Mouse (Mus musculus) stomach, postnatal 0 days (tissue): ENCODE data around the gene Fam69b. TPM values are rescaled to one million over a fixed set of nuclear protein-coding genes. Genes with fewer than 3 reads are reported as not detected.

Experiments used
- ATAC-seq: fragments of 200-750 bp; cut with Nextera tagmentation; 2 replicates; pipeline ENCODE4 v1.8.0; 2017; ENCODE audit not compliant: low FRiP score, low TSS enrichment
- DNase-seq: peaks from one replicate; pipeline ENCODE4 v3.0.0-alpha.2; 2016; ENCODE audit warnings: low spot score
- H3K27ac ChIP-seq: fragments of 300-500 bp; sonication (generic); replicated peaks from 2 replicates; pipeline ENCODE4 v1.5.1; 2014; ENCODE audit warnings: mild to moderate bottlenecking, control low read depth
- H3K27me3 ChIP-seq: fragments of 300-500 bp; sonication (generic); 2 replicates; pipeline ENCODE4 v1.6.1; 2014; ENCODE audit warnings: low read length; ENCODE audit not compliant: control insufficient read depth, insufficient read depth
- H3K36me3 ChIP-seq: fragments of 300-500 bp; sonication (generic); 2 replicates; pipeline ENCODE4 v1.6.1; 2014; ENCODE audit warnings: low read length, mixed read lengths; ENCODE audit not compliant: control insufficient read depth, insufficient read depth
- H3K4me1 ChIP-seq: fragments of 300-500 bp; sonication (generic); replicated peaks from 2 replicates; pipeline ENCODE4 v1.6.1; 2014; ENCODE audit warnings: antibody characterized with exemption; ENCODE audit not compliant: control insufficient read depth, insufficient read depth
- H3K4me2 ChIP-seq: fragments of 300-500 bp; sonication (generic); replicated peaks from 2 replicates; pipeline ENCODE4 v1.6.1; 2014; ENCODE audit warnings: low read depth, mild to moderate bottlenecking, control low read depth, moderate library complexity
- H3K4me3 ChIP-seq: fragments of 300-500 bp; sonication (generic); 2 replicates; pipeline ENCODE4 v1.5.1; 2014; ENCODE audit warnings: low read depth, low read length, control low read depth
- H3K9ac ChIP-seq: fragments of 300-500 bp; sonication (generic); 2 replicates; pipeline ENCODE4 v1.6.1; 2014; ENCODE audit warnings: mild to moderate bottlenecking, low read length, control low read depth, mixed read lengths
- H3K9me3 ChIP-seq: fragments of 300-500 bp; sonication (generic); 2 replicates; pipeline ENCODE4 v1.6.1; 2016; ENCODE audit warnings: low read length; ENCODE audit not compliant: control insufficient read depth
- CTCF ChIP-seq: IDR thresholded peaks from 2 replicates; pipeline ENCODE4 v1.5.1; 2016; ENCODE audit warnings: antibody characterized with exemption, low read depth, mild to moderate bottlenecking, moderate library complexity
- EP300 ChIP-seq: optimal IDR thresholded peaks from 2 replicates; pipeline ENCODE3; 2016; ENCODE audit warnings: antibody characterized with exemption
- WGBS: fragments of 180-500 bp; shearing (Covaris S2); extraction: QIAGEN DNeasy Blood & Tissue Kit; methylation state at CpG from one replicate; pipeline ENCODE4 v1.1.7; 2014; 5-methylcytosine and 5-hydroxymethylcytosine counted together
- polyA plus RNA-seq: library from polyadenylated mRNA; unstranded; fragments of >200 nt; fragmentation: Nextera tagmentation; extraction: Ambion mirVana; gene quantifications from 2 replicates; pipeline ENCODE4 v1.2.1, GENCODE M21; 2015

The Fam69b gene
- polyA plus RNA-seq, 1 experiment from 2014 or later, result 10.9 TPM

DNA sequence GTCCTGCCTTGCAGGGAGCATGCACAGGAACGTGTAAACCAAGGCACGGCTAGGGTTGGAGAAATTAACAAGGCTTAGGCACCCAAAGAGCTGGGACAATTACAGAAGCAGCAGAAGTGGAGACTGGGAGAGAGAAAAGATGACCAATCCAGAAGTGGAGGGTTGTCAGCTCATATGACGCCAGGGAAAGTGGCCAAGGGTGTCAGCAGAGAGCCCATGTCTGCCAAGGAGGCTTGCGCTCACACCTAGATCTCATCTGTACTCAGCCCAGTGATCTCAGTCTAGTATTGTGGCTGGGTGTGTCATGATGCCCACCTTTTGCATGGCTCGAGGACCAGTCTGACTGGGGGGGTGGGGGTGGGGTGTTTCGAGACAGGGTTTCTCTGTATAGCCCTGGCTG lies 42.5 kb upstream of the Fam69b start:
- Histone ChIP-seq H3K4me2 (no peak overlapping the region), H3K27ac (0 out of 2 replicates have a peak overlapping the region, but pooled peaks have one; percentile 53)

GRCm38 (mm10) chr2:26586294-26587043 lies 41.8 kb upstream of the Fam69b start, which contains the start of gene Gm20532:
TSS of gene Gm20532 (plus strand) at chr2:26586639.
- H3K4me3 ChIP-seq, result peak within 1 kb of the TSS; percentile 58
- H3K4me2 ChIP-seq, result peak within 1 kb of the TSS; percentile 88
- TF ChIP-seq CTCF, result peak; percentile 70
- TF ChIP-seq EP300, result no peak
- H3K27ac ChIP-seq, result peak within 1 kb of the TSS; percentile 53; the same call in 1 of the 2 replicates
- WGBS, result under 1% methylated on average over 59 of the region's 65 CpGs
- H3K9ac ChIP-seq, result peak within 1 kb of the TSS; percentile 68
- no peaks in the 10 kb centered on the region for H3K36me3 ChIP-seq
- ATAC-seq (peak; percentile 43), DNase-seq (peak; percentile 75)
- H3K27me3 ChIP-seq, result no peaks in the 10 kb centered on the region
- H3K9me3 ChIP-seq, result no peaks in the 10 kb centered on the region
- no peaks in the 10 kb centered on the region for H3K4me1 ChIP-seq

More for the DNA sequence above, 42.5 kb upstream of the Fam69b start:
- Histone ChIP-seq H3K4me1 (no peaks in the 10 kb centered on the region), H3K9ac (peak overlapping the region; percentile 45), H3K9me3 (no peaks in the 10 kb centered on the region), H3K27me3 (no peaks in the 10 kb centered on the region), H3K4me3 (peak overlapping the region; percentile 58), H3K36me3 (no peaks in the 10 kb centered on the region)
- 49% methylated on average over 6 of the region's 6 CpGs for WGBS
- DNase-seq (no peak), ATAC-seq (no peak)
- TF ChIP-seq EP300 (no peak), CTCF (no peak)

DNA sequence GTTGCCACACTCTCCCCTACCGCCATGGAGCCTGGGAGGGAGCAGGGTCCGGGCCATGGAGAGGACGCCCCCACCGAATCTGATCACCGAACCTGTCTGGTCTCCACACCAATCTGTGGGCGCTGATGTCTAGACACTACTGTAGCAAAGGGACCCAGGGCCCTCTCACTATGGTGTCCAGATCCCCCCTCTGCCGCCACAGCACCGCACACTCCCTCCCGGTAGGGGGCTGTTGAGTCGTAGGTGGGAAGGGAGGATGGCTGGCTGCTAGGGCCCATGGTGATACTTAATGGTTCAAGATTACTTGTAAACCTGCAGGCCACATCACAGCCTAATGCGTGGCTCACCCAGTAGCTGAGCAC lies 41.2 kb upstream of the Fam69b start:
- no peaks in the 10 kb centered on the region for H3K9me3 ChIP-seq
- H3K9ac ChIP-seq, result peak overlapping the region; percentile 68
- no peaks in the 10 kb centered on the region for H3K36me3 ChIP-seq
- H3K4me3 ChIP-seq, result peak overlapping the region; percentile 58
- no peaks in the 10 kb centered on the region for H3K4me1 ChIP-seq
- WGBS, result 6% methylated on average over 11 of the region's 11 CpGs
- peak; percentile 21; the same call in 1 of the 2 replicates for ATAC-seq
- peak overlapping the region; percentile 30; the same call in 1 of the 2 replicates for H3K27ac ChIP-seq
- H3K27me3 ChIP-seq, result no peaks in the 10 kb centered on the region
- peak; percentile 45 for DNase-seq
- no peak for TF ChIP-seq EP300
- 0 out of 2 replicates have a peak, but pooled peaks have one; percentile 1 for TF ChIP-seq CTCF
- peak overlapping the region; percentile 88 for H3K4me2 ChIP-seq

DNA sequence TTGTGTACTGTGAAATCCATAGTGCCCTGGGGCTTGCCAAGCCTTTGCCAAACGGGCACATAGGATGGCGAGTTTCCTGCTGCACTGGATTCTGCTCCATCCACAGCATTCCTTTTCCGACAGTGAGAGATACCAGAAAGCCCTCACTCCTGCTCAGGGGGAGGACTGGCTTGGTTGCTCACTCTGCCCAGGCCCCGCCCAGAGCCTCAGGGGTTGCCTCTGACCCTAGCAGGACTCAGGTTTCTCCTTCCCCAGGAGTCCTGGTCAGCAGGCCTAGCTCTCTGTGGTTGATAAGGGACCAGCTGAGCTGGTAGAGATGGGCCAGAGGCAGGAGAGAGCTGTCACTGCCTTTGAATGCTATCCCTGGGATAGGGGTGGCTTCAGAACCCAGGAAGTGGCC lies 39.7 kb upstream of the Fam69b start:
- 34% methylated on average over 4 of the region's 4 CpGs for WGBS
- Histone ChIP-seq H3K9ac (peak overlapping the region; percentile 68), H3K4me3 (peak overlapping the region; percentile 21), H3K4me1 (no peaks in the 10 kb centered on the region), H3K27me3 (no peaks in the 10 kb centered on the region), H3K36me3 (peaks cover 9% of the 10 kb centered on the region), H3K27ac (0 out of 2 replicates have a peak overlapping the region, but pooled peaks have one; percentile 13), H3K9me3 (no peaks in the 10 kb centered on the region), H3K4me2 (peak overlapping the region; percentile 27)
- ATAC-seq (no peak), DNase-seq (no peak)
- TF ChIP-seq CTCF, result no peak
- no peak for TF ChIP-seq EP300

DNA sequence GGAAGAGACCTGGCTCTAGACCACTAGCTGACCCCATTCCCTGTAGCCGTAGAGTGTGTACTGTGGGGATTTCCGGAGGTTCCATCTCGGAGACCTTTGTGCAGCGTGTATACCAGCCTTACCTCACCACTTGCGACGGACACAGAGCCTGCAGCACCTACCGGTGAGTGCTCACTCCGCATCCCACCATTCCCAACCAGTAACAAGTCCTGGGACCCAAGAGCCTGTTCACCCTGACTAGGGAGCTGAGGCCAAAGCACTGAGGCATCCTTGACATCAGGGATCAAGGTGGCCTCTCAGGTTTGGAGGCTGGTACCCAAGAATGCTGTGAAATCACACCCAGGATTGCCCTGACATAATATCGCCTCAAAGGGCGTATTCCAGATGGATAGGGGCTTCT lies 39.0 kb upstream of the Fam69b start:
- Histone ChIP-seq H3K9ac (peak overlapping the region; percentile 68; the same call in 1 of the 2 replicates), H3K36me3 (peaks cover 9% of the 10 kb centered on the region), H3K27me3 (no peaks in the 10 kb centered on the region), H3K4me3 (peak overlapping the region; percentile 21; the same call in 1 of the 2 replicates), H3K27ac (0 out of 2 replicates have a peak overlapping the region, but pooled peaks have one; percentile 13), H3K4me2 (peak overlapping the region; percentile 36), H3K4me1 (no peaks in the 10 kb centered on the region), H3K9me3 (no peaks in the 10 kb centered on the region)
- TF ChIP-seq CTCF (no peak), EP300 (no peak)
- no peak for ATAC-seq
- 86% methylated on average over 10 of the region's 10 CpGs for WGBS
- DNase-seq, result no peak

GRCm38 (mm10) chr2:26590282-26590681 lies 38.0 kb upstream of the Fam69b start:
- DNase-seq (no peak), ATAC-seq (no peak)
- no peak for TF ChIP-seq CTCF
- TF ChIP-seq EP300, result no peak
- no peaks in the 10 kb centered on the region for H3K4me1 ChIP-seq
- peak overlapping the region; percentile 15; the same call in 1 of the 2 replicates for H3K4me3 ChIP-seq
- H3K9ac ChIP-seq, result peak overlapping the region; percentile 35; the same call in 1 of the 2 replicates
- peak overlapping the region; percentile 36 for H3K4me2 ChIP-seq
- H3K27ac ChIP-seq, result no peak overlapping the region
- H3K27me3 ChIP-seq, result no peaks in the 10 kb centered on the region
- WGBS, result 93% methylated on average over 7 of the region's 7 CpGs
- H3K36me3 ChIP-seq, result peaks cover 14% of the 10 kb centered on the region
- no peaks in the 10 kb centered on the region for H3K9me3 ChIP-seq
